Mouse (Mus musculus) liver, embryonic 14.5 days (tissue): ENCODE data around the gene Slc24a4.

ENCODE experiments used
- CTCF ChIP-seq: IDR thresholded peaks from 2 replicates; pipeline ENCODE4 v1.5.1; 2016; ENCODE audit warnings: antibody characterized with exemption, low read depth, control low read depth
- EP300 ChIP-seq: IDR thresholded peaks from 2 replicates; pipeline ENCODE4 v1.6.1; 2016; ENCODE audit warnings: antibody characterized with exemption, low read depth

DNA sequence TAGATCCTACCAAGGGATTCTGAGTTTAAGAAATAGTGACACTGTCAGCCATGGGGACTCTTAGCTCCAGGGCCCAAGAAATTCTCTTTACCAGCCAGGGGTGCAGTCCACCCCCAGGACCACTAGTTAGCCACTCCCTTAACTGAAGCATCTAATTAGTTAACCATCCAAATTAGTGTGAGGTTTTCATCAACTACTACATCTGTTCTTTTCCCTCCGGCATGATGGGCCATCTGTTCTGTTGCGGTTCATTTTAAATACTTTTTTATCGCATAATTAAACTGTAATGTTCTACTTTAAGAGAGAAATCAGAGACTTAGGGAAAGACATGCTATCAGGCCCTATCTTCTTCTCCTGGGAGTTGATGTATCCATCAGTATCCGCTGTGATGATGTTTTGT lies 121.8 kb downstream of the Slc24a4 start:
- TF ChIP-seq CTCF (no peak), EP300 (no peak)
